Mouse (Mus musculus): ENCODE measurements around the gene Srpk2. TPM values are rescaled to one million over a fixed set of nuclear protein-coding genes. Genes with fewer than 3 reads are reported as not detected.

Srpk2 gene
- polyA plus RNA-seq (2017; shearing (Covaris generic)): 10 to 100 TPM; 47.2 to 56.6 TPM

DNA sequence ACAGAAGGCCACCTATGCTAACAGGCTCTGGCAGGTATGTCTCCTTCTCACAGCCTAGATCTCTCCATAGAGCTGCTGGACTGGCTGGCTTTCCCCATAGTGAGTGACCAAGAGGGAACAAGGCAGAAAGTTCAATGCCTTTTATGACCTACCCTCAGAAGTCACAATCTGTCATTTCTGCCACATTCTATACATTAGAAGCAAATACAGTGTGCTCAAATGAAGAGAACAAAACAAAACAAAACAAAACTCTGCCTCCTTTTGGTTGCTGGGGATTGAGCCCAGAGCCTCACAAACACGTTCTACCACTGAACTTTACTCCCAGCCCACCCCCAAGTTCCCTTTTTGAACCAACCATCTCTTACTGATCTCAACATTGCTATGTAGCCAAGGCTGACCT, at the start of gene Srpk2:
Srpk2 (minus strand) TSS at position 101 of the 400 bp plus-strand sequence.

Other genes starting within 250 kb of the Srpk2 start
- gene Pus7, start 99.1 kb upstream of the Srpk2 start, polyA plus RNA-seq (2017; shearing (Covaris generic)): 10 to 100 TPM; 17.6 to 26.8 TPM
- 10 to 100 TPM; 22.2 to 28.9 TPM for gene Rint1, start 103.1 kb upstream of the Srpk2 start, polyA plus RNA-seq (2017; shearing (Covaris generic))
- 10 to 100 TPM; 62.8 to 70.6 TPM for gene Tomm7, start 159.5 kb upstream of the Srpk2 start, polyA plus RNA-seq (2017; shearing (Covaris generic))